Mouse (Mus musculus) hindbrain, embryonic 15.5 days (tissue): ENCODE results near the gene Ntrk3. TPM values are rescaled to one million over a fixed set of nuclear protein-coding genes. Genes with fewer than 3 reads are reported as not detected.

Source experiments
- ATAC-seq: fragments of 200-750 bp; cut with Nextera tagmentation; 2 replicates; pipeline ENCODE4 v1.8.0; 2017; ENCODE audit warnings: low read depth, moderate number of reproducible peaks, moderate TSS enrichment; ENCODE audit not compliant: low FRiP score
- H3K27ac ChIP-seq: fragments of 300-500 bp; sonication (generic); replicated peaks from 2 replicates; pipeline ENCODE4 v1.5.1; 2015; ENCODE audit warnings: mild to moderate bottlenecking, inconsistent platforms
- H3K27me3 ChIP-seq: fragments of 300-500 bp; sonication (generic); 2 replicates; pipeline ENCODE4 v1.6.1; 2015; ENCODE audit warnings: control low read depth, inconsistent platforms
- H3K36me3 ChIP-seq: fragments of 300-500 bp; sonication (generic); 2 replicates; pipeline ENCODE4 v1.6.1; 2015; ENCODE audit warnings: control low read depth, inconsistent platforms
- H3K4me1 ChIP-seq: fragments of 300-500 bp; sonication (generic); replicated peaks from 2 replicates; pipeline ENCODE4 v1.6.1; 2015; ENCODE audit warnings: control low read depth, inconsistent platforms
- H3K4me2 ChIP-seq: fragments of 300-500 bp; sonication (generic); 2 replicates; pipeline ENCODE4 v1.6.1; 2015; ENCODE audit warnings: moderate library complexity, mild to moderate bottlenecking, inconsistent platforms
- H3K4me3 ChIP-seq: fragments of 300-500 bp; sonication (generic); 2 replicates; pipeline ENCODE4 v1.5.1; 2015; ENCODE audit warnings: mild to moderate bottlenecking, inconsistent platforms
- H3K9ac ChIP-seq: fragments of 300-500 bp; sonication (generic); 2 replicates; pipeline ENCODE4 v1.6.1; 2015; ENCODE audit warnings: inconsistent platforms
- H3K9me3 ChIP-seq: fragments of 300-500 bp; sonication (generic); 2 replicates; pipeline ENCODE4 v1.6.1; 2016; ENCODE audit warnings: control low read depth, inconsistent platforms
- WGBS: fragments of 180-500 bp; shearing (Covaris S2); methylation state at CpG from one replicate; pipeline ENCODE4 v1.1.7; 2015; 5-methylcytosine and 5-hydroxymethylcytosine counted together
- polyA plus RNA-seq: library from polyadenylated mRNA; unstranded; fragments of >200 nt; fragmentation: Nextera tagmentation; extraction: Ambion mirVana; gene quantifications from 2 replicates; pipeline ENCODE4 v1.2.1, GENCODE M21; 2015

Ntrk3 gene
- polyA plus RNA-seq, 1 experiment from 2014 or later = 23.3 TPM

- no peak overlapping the region for H3K27ac ChIP-seq
- no peaks in the 10 kb centered on the region for H3K9me3 ChIP-seq
- no peak for ATAC-seq
- H3K9ac ChIP-seq = no peak overlapping the region
- peaks cover 3% of the 10 kb centered on the region; the same call in 1 of the 2 replicates for H3K4me1 ChIP-seq
- no peaks in the 10 kb centered on the region for H3K36me3 ChIP-seq
- WGBS = 39% methylated on average over 7 of the region's 7 CpGs
- H3K4me2 ChIP-seq = no peak overlapping the region
- H3K4me3 ChIP-seq = no peak overlapping the region
- H3K27me3 ChIP-seq = 0 out of 2 replicates have a peak, but pooled peaks cover 3% of the 10 kb centered on the region
Observed at GRCm38 (mm10) chr7:78603922-78604321, 133.9 kb downstream of the Ntrk3 start.

- H3K9ac ChIP-seq = no peak overlapping the region
- no peak overlapping the region for H3K27ac ChIP-seq
- H3K4me3 ChIP-seq = no peak overlapping the region
- ATAC-seq = no peak
- H3K4me1 ChIP-seq = peaks cover 19% of the 10 kb centered on the region
- WGBS = 85% methylated on average over 3 of the region's 3 CpGs
- H3K4me2 ChIP-seq = no peak overlapping the region
- 0 out of 2 replicates have a peak, but pooled peaks cover 3% of the 10 kb centered on the region for H3K27me3 ChIP-seq
- no peaks in the 10 kb centered on the region for H3K9me3 ChIP-seq
- H3K36me3 ChIP-seq = no peaks in the 10 kb centered on the region
Observed at GRCm38 (mm10) chr7:78601851-78602250, 136.0 kb downstream of the Ntrk3 start.

- whole genome bisulfite sequencing = 88% methylated on average over 6 of the region's 6 CpGs
- Histone ChIP-seq H3K36me3 (no peaks in the 10 kb centered on the region), H3K27ac (no peak overlapping the region), H3K9ac (no peak overlapping the region), H3K9me3 (no peaks in the 10 kb centered on the region), H3K27me3 (0 out of 2 replicates have a peak, but pooled peaks cover 3% of the 10 kb centered on the region), H3K4me3 (no peak overlapping the region), H3K4me1 (peaks cover 19% of the 10 kb centered on the region), H3K4me2 (no peak overlapping the region)
- ATAC-seq = no peak
Observed at GRCm38 (mm10) chr7:78600886-78601285, 136.9 kb downstream of the Ntrk3 start.

GRCm38 (mm10) chr7:78599941-78600677, 137.7 kb downstream of the Ntrk3 start:
- WGBS = 64% methylated on average over 6 of the region's 6 CpGs
- H3K4me1 ChIP-seq = peaks cover 18% of the 10 kb centered on the region
- no peaks in the 10 kb centered on the region for H3K9me3 ChIP-seq
- H3K4me2 ChIP-seq = no peak overlapping the region
- H3K4me3 ChIP-seq = no peak overlapping the region
- no peak for ATAC-seq
- no peak overlapping the region for H3K27ac ChIP-seq
- H3K27me3 ChIP-seq = 0 out of 2 replicates have a peak, but pooled peaks cover 3% of the 10 kb centered on the region
- H3K9ac ChIP-seq = no peak overlapping the region
- H3K36me3 ChIP-seq = no peaks in the 10 kb centered on the region

- Histone ChIP-seq H3K4me1 (peaks cover 18% of the 10 kb centered on the region), H3K9ac (no peak overlapping the region), H3K36me3 (no peaks in the 10 kb centered on the region), H3K9me3 (no peaks in the 10 kb centered on the region), H3K27me3 (0 out of 2 replicates have a peak, but pooled peaks cover 3% of the 10 kb centered on the region), H3K4me2 (0 out of 2 replicates have a peak overlapping the region, but pooled peaks have one; percentile 21), H3K4me3 (no peak overlapping the region), H3K27ac (no peak overlapping the region)
- no peak; the same call in 1 of the 2 replicates for ATAC-seq
- 23% methylated on average over 12 of the region's 12 CpGs for WGBS
Observed at GRCm38 (mm10) chr7:78598147-78598546, 139.7 kb downstream of the Ntrk3 start.

- H3K36me3 ChIP-seq = no peaks in the 10 kb centered on the region
- ATAC-seq = no peak
- H3K4me1 ChIP-seq = peaks cover 18% of the 10 kb centered on the region
- 34% methylated on average over 15 of the region's 15 CpGs for WGBS
- H3K4me2 ChIP-seq = 0 out of 2 replicates have a peak overlapping the region, but pooled peaks have one; percentile 21
- no peak overlapping the region for H3K9ac ChIP-seq
- H3K27ac ChIP-seq = no peak overlapping the region
- H3K9me3 ChIP-seq = no peaks in the 10 kb centered on the region
- H3K4me3 ChIP-seq = no peak overlapping the region
- no peaks in the 10 kb centered on the region for H3K27me3 ChIP-seq
Observed at GRCm38 (mm10) chr7:78597251-78598129, 140.3 kb downstream of the Ntrk3 start.

- H3K27me3 ChIP-seq = no peaks in the 10 kb centered on the region
- H3K27ac ChIP-seq = no peak overlapping the region
- H3K4me2 ChIP-seq = no peak overlapping the region
- no peak; the same call in 1 of the 2 replicates for ATAC-seq
- H3K9ac ChIP-seq = no peak overlapping the region
- no peaks in the 10 kb centered on the region for H3K36me3 ChIP-seq
- no peak overlapping the region for H3K4me3 ChIP-seq
- peaks cover 18% of the 10 kb centered on the region for H3K4me1 ChIP-seq
- 55% methylated on average over 5 of the region's 5 CpGs for WGBS
- H3K9me3 ChIP-seq = no peaks in the 10 kb centered on the region
Observed at GRCm38 (mm10) chr7:78596556-78596955, 141.3 kb downstream of the Ntrk3 start.

GRCm38 (mm10) chr7:78595895-78596294, 141.9 kb downstream of the Ntrk3 start:
- Histone ChIP-seq H3K9me3 (no peaks in the 10 kb centered on the region), H3K27ac (no peak overlapping the region), H3K27me3 (no peaks in the 10 kb centered on the region), H3K4me2 (no peak overlapping the region), H3K4me1 (peaks cover 18% of the 10 kb centered on the region), H3K36me3 (no peaks in the 10 kb centered on the region), H3K4me3 (no peak overlapping the region), H3K9ac (no peak overlapping the region)
- peak; percentile 77; the same call in 1 of the 2 replicates for ATAC-seq
- 2% methylated on average over 4 of the region's 4 CpGs for WGBS

- H3K4me1 ChIP-seq = peaks cover 12% of the 10 kb centered on the region
- no peak overlapping the region for H3K27ac ChIP-seq
- no peak overlapping the region for H3K4me2 ChIP-seq
- no peaks in the 10 kb centered on the region for H3K9me3 ChIP-seq
- H3K36me3 ChIP-seq = no peaks in the 10 kb centered on the region
- no peak overlapping the region for H3K4me3 ChIP-seq
- WGBS = 85% methylated on average over 4 of the region's 4 CpGs
- H3K27me3 ChIP-seq = no peaks in the 10 kb centered on the region
- no peak for ATAC-seq
- H3K9ac ChIP-seq = no peak overlapping the region
Observed at GRCm38 (mm10) chr7:78592948-78593347, 144.9 kb downstream of the Ntrk3 start.

GRCm38 (mm10) chr7:78592172-78592571, 145.6 kb downstream of the Ntrk3 start:
- no peak overlapping the region for H3K4me3 ChIP-seq
- H3K27me3 ChIP-seq = no peaks in the 10 kb centered on the region
- WGBS = 88% methylated on average over 1 of the region's 1 CpGs
- H3K27ac ChIP-seq = no peak overlapping the region
- no peaks in the 10 kb centered on the region for H3K9me3 ChIP-seq
- ATAC-seq = no peak
- H3K4me2 ChIP-seq = no peak overlapping the region
- H3K4me1 ChIP-seq = peaks cover 4% of the 10 kb centered on the region
- H3K36me3 ChIP-seq = no peaks in the 10 kb centered on the region
- H3K9ac ChIP-seq = no peak overlapping the region

- ATAC-seq = no peak
- no peak overlapping the region for H3K4me3 ChIP-seq
- no peak overlapping the region for H3K9ac ChIP-seq
- no peaks in the 10 kb centered on the region for H3K9me3 ChIP-seq
- no peaks in the 10 kb centered on the region; the same call in 1 of the 2 replicates for H3K4me1 ChIP-seq
- WGBS = 71% methylated on average over 7 of the region's 7 CpGs
- no peak overlapping the region for H3K27ac ChIP-seq
- H3K36me3 ChIP-seq = no peaks in the 10 kb centered on the region
- H3K27me3 ChIP-seq = no peaks in the 10 kb centered on the region
- no peak overlapping the region for H3K4me2 ChIP-seq
Observed at GRCm38 (mm10) chr7:78589766-78590165, 148.0 kb downstream of the Ntrk3 start.

GRCm38 (mm10) chr7:78586800-78587199, 151.0 kb downstream of the Ntrk3 start:
- H3K4me3 ChIP-seq = no peak overlapping the region
- ATAC-seq = no peak
- H3K4me1 ChIP-seq = no peaks in the 10 kb centered on the region; the same call in 1 of the 2 replicates
- no peaks in the 10 kb centered on the region for H3K9me3 ChIP-seq
- no peak overlapping the region for H3K9ac ChIP-seq
- no peaks in the 10 kb centered on the region for H3K36me3 ChIP-seq
- WGBS = 30% methylated on average over 3 of the region's 3 CpGs
- H3K27me3 ChIP-seq = peaks cover 10% of the 10 kb centered on the region; the same call in 1 of the 2 replicates
- no peak overlapping the region for H3K27ac ChIP-seq
- H3K4me2 ChIP-seq = no peak overlapping the region
